Mouse (Mus musculus) gastrocnemius, postnatal 10 days (tissue): ENCODE results near the gene Il25. TPM values are rescaled to one million over a fixed set of nuclear protein-coding genes. Genes with fewer than 3 reads are reported as not detected.
"Not testable (repeated sequence)": the region's sequence is repeated elsewhere in the genome, so short reads cannot be mapped to it uniquely, and the experiment has no call there.

ENCODE experiments used
- DNase-seq: peaks from one replicate; pipeline ENCODE4 v3.0.0; 2021; ENCODE audit warnings: mixed read lengths
- total RNA-seq, 2 experiments: library from RNA; stranded (reverse); gene quantifications; 2 replicates each; pipeline ENCODE4 v1.2.3; 2021

The Il25 gene
- total RNA-seq, 2 experiments from 2014 or later = not detected

GRCm38 (mm10) chr14:54953664-54954206 lies 21.2 kb downstream of the Il25 start:
- no peak for DNase-seq

GRCm38 (mm10) chr14:54954474-54954873 lies 22.0 kb downstream of the Il25 start:
- DNase-seq = no peak

GRCm38 (mm10) chr14:54955481-54955880 lies 23.0 kb downstream of the Il25 start:
- DNase-seq = no peak

- no peak for DNase-seq
These were observed 24.0 kb downstream of the Il25 start for GRCm38 (mm10) chr14:54956533-54956932.

GRCm38 (mm10) chr14:54958503-54958902 lies 26.0 kb downstream of the Il25 start:
- DNase-seq = no peak

GRCm38 (mm10) chr14:54959197-54959596 lies 26.7 kb downstream of the Il25 start:
- DNase-seq = no peak

GRCm38 (mm10) chr14:54959853-54960613 lies 27.5 kb downstream of the Il25 start:
- not testable (repeated sequence) for DNase-seq

- DNase-seq = no peak
These were observed 28.3 kb downstream of the Il25 start for GRCm38 (mm10) chr14:54960769-54961168.

GRCm38 (mm10) chr14:54961487-54961886 lies 29.0 kb downstream of the Il25 start:
- DNase-seq = no peak

- DNase-seq = no peak
These were observed 30.2 kb downstream of the Il25 start for GRCm38 (mm10) chr14:54962714-54963113.

GRCm38 (mm10) chr14:54963727-54964126 lies 31.2 kb downstream of the Il25 start:
- no peak for DNase-seq

GRCm38 (mm10) chr14:54965044-54965443 lies 32.5 kb downstream of the Il25 start:
- DNase-seq = no peak

GRCm38 (mm10) chr14:54965631-54966030 lies 33.1 kb downstream of the Il25 start:
- no peak for DNase-seq

- no peak for DNase-seq
These were observed 34.0 kb downstream of the Il25 start, which contains the start of gene Myh6 for GRCm38 (mm10) chr14:54966320-54966977. Myh6 (minus strand) TSS chr14:54966927.

GRCm38 (mm10) chr14:54967874-54968273 lies 35.4 kb downstream of the Il25 start:
- no peak for DNase-seq

- DNase-seq = no peak
These were observed 35.8 kb downstream of the Il25 start for GRCm38 (mm10) chr14:54968344-54968743.

GRCm38 (mm10) chr14:54972786-54973185 lies 40.3 kb downstream of the Il25 start:
- not testable (repeated sequence) for DNase-seq

GRCm38 (mm10) chr14:54974068-54974791 lies 41.7 kb downstream of the Il25 start:
- DNase-seq = no peak

- DNase-seq = no peak
These were observed 44.1 kb downstream of the Il25 start, which contains the start of gene Gm17428 for GRCm38 (mm10) chr14:54976633-54977032. Gm17428 (plus strand) TSS chr14:54976933.

GRCm38 (mm10) chr14:54978664-54979063 lies 46.2 kb downstream of the Il25 start:
- no peak for DNase-seq

- no peak for DNase-seq
These were observed 49.4 kb downstream of the Il25 start for GRCm38 (mm10) chr14:54981934-54982333.
